Comparison of ENCODE assay signal across 13 mouse cellular contexts in genomic region chr3:21961091-21961490, GRCm38 (mm10).
DNase-seq lines count a peak whose midpoint lies in the region; ATAC-seq and TF ChIP-seq lines count a peak whose summit lies in the region.
"Had no signal": no experiment of that assay in that cellular context is flagged by ENCODE, and none has a peak within 500 bp of the region (broad histone marks: within the 10 kb centered on the region; RNA-seq: fewer than 3 reads in every experiment).

No protein-coding gene starts in this region.

- no peak for TF ChIP-seq CTCF in stomach, postnatal 0 days (IDR thresholded peaks at IDR 0.05; ENCODE audit: low read depth)

- peaks cover 36% of the 10 kb centered on the region for H3K4me1 ChIP-seq in kidney, embryonic 15.5 days
- H3K4me1 ChIP-seq in stomach, postnatal 0 days (replicated peaks; ENCODE audit: control insufficient read depth, insufficient read depth), result peaks cover 11% of the 10 kb centered on the region; the same call in 1 of the 2 replicates
- H3K4me1 ChIP-seq in forebrain, embryonic 11.5 days (replicated peaks; ENCODE audit: control insufficient read depth, insufficient read depth, low read length), result peaks cover 5% of the 10 kb centered on the region; the same call in 1 of the 2 replicates

- no peak overlapping the region for H3K4me2 ChIP-seq in kidney, embryonic 15.5 days
- H3K4me2 ChIP-seq in stomach, postnatal 0 days (replicated peaks; ENCODE audit: low read depth), result no peak overlapping the region
- no peak overlapping the region for H3K4me2 ChIP-seq in forebrain, embryonic 11.5 days (ENCODE audit: low read depth, low read length, severe bottlenecking)
- H3K4me2 ChIP-seq: heart, embryonic 15.5 days had no signal

- H3K36me3 ChIP-seq in kidney, embryonic 15.5 days, result no peaks in the 10 kb centered on the region
- no peaks in the 10 kb centered on the region for H3K36me3 ChIP-seq in stomach, postnatal 0 days (ENCODE audit: control insufficient read depth, insufficient read depth, low read length)
- no peaks in the 10 kb centered on the region for H3K36me3 ChIP-seq in forebrain, embryonic 11.5 days (ENCODE audit: control insufficient read depth, insufficient read depth, low read length)
- H3K36me3 ChIP-seq: heart, embryonic 15.5 days had no signal

- DNase-seq in kidney, adult 8-10 months, result no peak
- DNase-seq in urinary bladder, postnatal 14 days (ENCODE audit: low spot score), result peak; percentile 32
- no peak for DNase-seq in urinary bladder, adult 2 months (ENCODE audit: low spot score)
- peak; percentile 35 for DNase-seq in stomach, postnatal 0 days (ENCODE audit: low spot score)
- DNase-seq in cerebellum, adult 18-20 months, result no peak
- no peak for DNase-seq in forebrain, embryonic 11.5 days (ENCODE audit: low spot score)
- DNase-seq: cerebellum, adult 9-10 months; left cerebral cortex, postnatal 4 days; lung, postnatal 4 days had no signal

- H3K4me3 ChIP-seq in kidney, embryonic 15.5 days (replicated peaks), result no peak overlapping the region
- no peak overlapping the region for H3K4me3 ChIP-seq in stomach, postnatal 0 days (ENCODE audit: low read depth, low read length)
- H3K4me3 ChIP-seq in forebrain, embryonic 11.5 days (ENCODE audit: low read depth, low read length), result no peak overlapping the region
- H3K4me3 ChIP-seq: heart, embryonic 15.5 days; myocyte had no signal

- no peaks in the 10 kb centered on the region for H3K27me3 ChIP-seq in kidney, embryonic 15.5 days
- H3K27me3 ChIP-seq in stomach, postnatal 0 days (ENCODE audit: control insufficient read depth, insufficient read depth, low read length), result no peaks in the 10 kb centered on the region
- H3K27me3 ChIP-seq in forebrain, embryonic 11.5 days (ENCODE audit: control insufficient read depth, insufficient read depth, low read length), result no peaks in the 10 kb centered on the region
- H3K27me3 ChIP-seq: heart, embryonic 15.5 days had no signal

- H3K9me3 ChIP-seq in kidney, embryonic 15.5 days (replicated peaks), result no peaks in the 10 kb centered on the region
- no peaks in the 10 kb centered on the region for H3K9me3 ChIP-seq in stomach, postnatal 0 days (ENCODE audit: control insufficient read depth, low read length)
- no peaks in the 10 kb centered on the region for H3K9me3 ChIP-seq in forebrain, embryonic 11.5 days (ENCODE audit: control insufficient read depth, low read length)
- H3K9me3 ChIP-seq: heart, embryonic 15.5 days had no signal

- no peak overlapping the region for H3K9ac ChIP-seq in kidney, embryonic 15.5 days
- H3K9ac ChIP-seq in stomach, postnatal 0 days (ENCODE audit: low read length), result no peak overlapping the region
- no peak overlapping the region for H3K9ac ChIP-seq in forebrain, embryonic 11.5 days (ENCODE audit: low read length)
- H3K9ac ChIP-seq: heart, embryonic 15.5 days had no signal

- H3K27ac ChIP-seq in kidney, embryonic 15.5 days, result peak overlapping the region; percentile 51; the same call in 1 of the 2 replicates
- H3K27ac ChIP-seq in stomach, postnatal 0 days (replicated peaks), result peak overlapping the region; percentile 30; the same call in 1 of the 2 replicates
- no peak overlapping the region for H3K27ac ChIP-seq in forebrain, embryonic 11.5 days (ENCODE audit: low read depth, low read length)
- H3K27ac ChIP-seq: heart, embryonic 15.5 days had no signal

- ATAC-seq in kidney, embryonic 15.5 days (replicated peaks; ENCODE audit: low FRiP score), result peak; percentile 20; the same call in 1 of the 2 replicates
- ATAC-seq in inflammation-experienced regulatory T-cells, adult 6 months, result peak; percentile 8
- ATAC-seq in stomach, postnatal 0 days (ENCODE audit: low FRiP score, low TSS enrichment), result peak; percentile 62
- no peak for ATAC-seq in forebrain, embryonic 11.5 days (replicated peaks; ENCODE audit: low FRiP score)

- TF ChIP-seq EP300 in stomach, postnatal 0 days (optimal IDR thresholded peaks at IDR 0.05), result no peak

- WGBS in kidney, embryonic 15.5 days, result 29% methylated on average over 6 of the region's 6 CpGs
- WGBS in stomach, postnatal 0 days, result 34% methylated on average over 6 of the region's 6 CpGs
- WGBS in forebrain, embryonic 11.5 days, result 88% methylated on average over 6 of the region's 6 CpGs

Comparison
In these comparisons a context has a peak if more than half of its experiments do, and no peak if none do; other contexts are left out.
1. DNase-seq: peak in urinary bladder, postnatal 14 days (single experiment) and stomach, postnatal 0 days (single experiment); none in kidney, adult 8-10 months (0 of 2), urinary bladder, adult 2 months (single experiment), cerebellum, adult 18-20 months (0 of 2) and forebrain, embryonic 11.5 days (single experiment).